Mouse (Mus musculus) liver, postnatal 0 days (tissue): ENCODE data around the gene Myo18b.

Source experiments
- CTCF ChIP-seq: sonication (generic); IDR thresholded peaks from 2 replicates; pipeline ENCODE4 v1.5.1; 2016; ENCODE audit warnings: antibody characterized with exemption, low read depth
- EP300 ChIP-seq: IDR thresholded peaks from 2 replicates; pipeline ENCODE4 v1.6.1; 2016; ENCODE audit warnings: antibody characterized with exemption, low read depth, mild to moderate bottlenecking

DNA sequence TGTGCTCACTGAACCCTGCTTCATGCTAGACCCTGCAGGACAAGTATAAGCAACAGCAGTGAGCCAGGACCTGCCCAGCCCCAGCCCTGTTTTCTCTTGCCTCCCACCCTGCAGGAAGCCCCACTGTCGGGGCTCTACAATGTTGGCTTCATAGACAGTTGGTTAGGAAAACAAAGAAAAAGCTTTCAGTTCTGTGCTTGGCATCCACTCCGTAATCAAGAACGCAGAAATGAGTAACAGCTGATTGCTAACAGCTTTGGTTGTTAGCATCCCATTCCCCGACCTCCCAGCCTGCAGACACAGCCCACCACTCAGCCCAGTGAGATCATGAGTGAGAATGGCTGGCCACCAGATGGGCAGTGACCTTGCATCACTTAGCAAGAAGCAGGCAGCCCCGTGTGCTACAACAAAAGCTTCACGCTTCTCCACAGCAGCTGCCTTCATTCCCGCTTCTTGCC, 200.9 kb downstream of the Myo18b start:
- no peak for TF ChIP-seq CTCF
- no peak for TF ChIP-seq EP300
